Mouse (Mus musculus) liver (tissue): ENCODE results near the gene Ap3m1.

Experiments used
- DNase-seq: peaks from one replicate; pipeline ENCODE4 v3.0.0-alpha.2; 2020; ENCODE audit warnings: mixed read lengths

Ap3m1 gene

GRCm38 (mm10) chr14:20999617-21000016 lies 52.7 kb downstream of the Ap3m1 start:
- no peak for DNase-seq

DNA sequence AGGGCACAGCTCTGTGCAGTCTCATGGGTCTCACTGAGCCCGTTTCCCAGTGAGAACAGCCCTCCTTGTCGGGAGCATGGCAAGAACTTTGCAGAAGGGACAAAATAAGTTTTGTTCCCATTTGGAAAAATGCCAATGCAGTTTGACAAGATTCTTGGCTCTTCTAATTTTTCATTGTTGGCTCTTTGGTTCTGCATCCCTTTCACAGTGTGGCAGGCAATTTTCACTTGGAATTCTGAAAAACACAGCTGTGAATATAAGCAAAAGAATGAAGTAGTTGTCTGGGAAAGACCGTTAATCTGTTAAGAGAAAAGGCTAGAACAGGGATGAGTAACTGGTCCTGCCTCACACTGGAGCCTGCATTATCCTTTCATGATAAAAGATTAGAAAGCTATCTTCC lies 54.8 kb downstream of the Ap3m1 start:
- DNase-seq, result no peak

GRCm38 (mm10) chr14:20996361-20996760 lies 55.9 kb downstream of the Ap3m1 start:
- DNase-seq, result no peak

- DNase-seq, result no peak
These were observed 56.8 kb downstream of the Ap3m1 start for GRCm38 (mm10) chr14:20995497-20995896.

- DNase-seq, result no peak
These were observed 57.8 kb downstream of the Ap3m1 start for GRCm38 (mm10) chr14:20994475-20994874.

GRCm38 (mm10) chr14:20993067-20993691 lies 59.1 kb downstream of the Ap3m1 start:
- DNase-seq, result peak; percentile 42

DNA sequence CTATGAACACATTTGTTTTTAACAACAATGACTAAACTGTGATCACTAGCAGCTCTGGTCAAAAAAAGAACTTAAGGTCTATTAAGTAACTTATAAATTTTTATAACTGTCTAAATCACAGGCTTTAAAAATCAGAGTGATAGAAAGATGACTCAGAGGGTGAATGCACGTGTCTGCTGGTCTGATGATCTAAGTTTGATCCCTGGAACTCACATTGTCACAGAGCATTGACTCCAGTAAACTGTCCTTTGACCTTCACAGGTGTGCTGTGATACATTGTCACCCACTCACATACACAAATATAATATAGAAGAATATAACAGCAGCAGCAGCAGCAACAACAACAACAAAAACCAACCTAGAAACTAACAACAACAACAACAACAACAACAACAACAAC lies 60.8 kb downstream of the Ap3m1 start:
- DNase-seq, result no peak

DNA sequence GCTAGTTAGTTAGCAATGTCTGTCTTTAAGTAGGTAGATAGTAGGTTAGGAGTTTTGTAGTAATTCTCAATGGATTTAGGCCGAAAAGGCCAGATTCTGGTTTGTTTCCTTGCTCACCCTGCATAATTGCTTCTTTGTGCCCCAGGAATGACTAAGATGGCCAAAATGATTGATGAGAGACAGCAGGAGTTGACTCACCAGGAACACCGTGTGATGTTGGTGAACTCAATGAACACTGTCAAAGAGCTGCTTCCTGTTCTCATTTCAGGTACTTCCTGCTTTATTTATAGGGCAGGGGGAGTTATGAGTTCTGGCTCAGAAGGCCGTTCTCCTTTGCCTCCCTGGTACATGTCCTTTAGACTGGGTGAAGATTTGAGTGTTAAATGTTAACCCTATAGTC lies 66.8 kb downstream of the Ap3m1 start:
- no peak for DNase-seq

- DNase-seq, result no peak
These were observed 68.5 kb downstream of the Ap3m1 start for GRCm38 (mm10) chr14:20983832-20984231.
